13 mouse cellular contexts compared by ENCODE assay signal in the genomic region with DNA sequence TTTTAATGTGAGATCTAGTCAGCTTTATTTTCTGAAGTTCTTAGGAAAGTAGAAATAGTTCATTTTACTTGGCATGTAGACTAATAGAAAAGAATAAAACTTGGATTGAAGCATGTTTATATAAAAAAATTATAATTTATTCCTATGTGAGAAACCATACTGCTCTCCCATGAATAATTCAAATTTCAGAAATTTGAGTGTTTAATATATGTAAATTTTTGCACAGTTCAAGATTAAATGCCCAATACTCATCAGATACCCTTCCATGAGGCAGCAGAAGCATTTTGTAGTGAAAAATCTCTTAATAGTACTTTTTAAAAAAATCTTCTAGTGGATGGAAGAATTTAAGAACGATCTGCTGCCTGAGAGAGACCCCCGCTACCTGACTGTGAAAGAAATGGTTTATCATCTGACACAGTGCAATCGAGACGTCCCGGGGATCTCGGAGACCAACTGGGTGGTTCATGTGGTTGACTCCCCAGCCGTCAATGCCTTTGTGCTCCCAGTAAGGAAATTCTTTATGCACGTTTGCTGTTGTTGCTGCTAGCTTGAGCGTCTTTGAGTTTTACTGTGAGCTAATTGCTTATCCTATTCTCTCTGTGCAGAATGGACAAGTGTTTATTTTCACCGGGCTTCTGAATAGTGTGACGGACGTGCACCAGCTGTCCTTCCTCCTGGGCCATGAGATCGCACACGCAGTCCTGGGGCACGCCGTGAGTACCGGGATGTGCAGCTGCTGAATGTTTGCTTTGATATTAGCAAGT. TPM values are rescaled to one million over a fixed set of nuclear protein-coding genes. Genes with fewer than 3 reads are reported as not detected.
DNase-seq lines count a peak whose midpoint lies in the region; ATAC-seq and TF ChIP-seq lines count a peak whose summit lies in the region.
"Had no signal": no experiment of that assay in that cellular context is flagged by ENCODE, and none has a peak within 500 bp of the region (broad histone marks: within the 10 kb centered on the region; RNA-seq: fewer than 3 reads in every experiment).

No protein-coding gene starts in this region.

- peak overlapping the region; percentile 24; the same call in 1 of the 2 replicates for H3K9ac ChIP-seq in forebrain, embryonic 15.5 days (replicated peaks)
- H3K9ac ChIP-seq in neural tube, embryonic 15.5 days (replicated peaks) = no peak overlapping the region
- H3K9ac ChIP-seq: liver, embryonic 13.5 days had no signal

- peak overlapping the region; percentile 35 for H3K4me2 ChIP-seq in forebrain, embryonic 15.5 days (replicated peaks)
- peak overlapping the region; percentile 44 for H3K4me2 ChIP-seq in neural tube, embryonic 15.5 days
- H3K4me2 ChIP-seq: liver, embryonic 13.5 days had no signal

- 40% methylated on average over 17 of the region's 17 CpGs for whole genome bisulfite sequencing in lung, adult 2 months
- WGBS in forebrain, embryonic 15.5 days = 11% methylated on average over 17 of the region's 17 CpGs
- WGBS in neural tube, embryonic 15.5 days = 13% methylated on average over 17 of the region's 17 CpGs

- H3K36me3 ChIP-seq in forebrain, embryonic 15.5 days = no peaks in the 10 kb centered on the region
- no peaks in the 10 kb centered on the region for H3K36me3 ChIP-seq in neural tube, embryonic 15.5 days

- H3K27me3 ChIP-seq in forebrain, embryonic 15.5 days = no peaks in the 10 kb centered on the region
- H3K27me3 ChIP-seq in neural tube, embryonic 15.5 days (replicated peaks) = no peaks in the 10 kb centered on the region
- H3K27me3 ChIP-seq: liver, embryonic 13.5 days had no signal

- peak; percentile 43 to 44 for DNase-seq in lung, adult 18-20 months
- no peak for DNase-seq in lung, adult 2 months
- DNase-seq in lung, postnatal 14 days = peak; percentile 60
- no peak for DNase-seq in layer of hippocampus, postnatal 25 days (ENCODE audit: extremely low spot score in 1 of 2, low spot score in 1 of 2)
- DNase-seq in adrenal gland, postnatal 4 days (ENCODE audit: low spot score in 2 of 2) = no peak
- DNase-seq in gastrocnemius, postnatal 25 days = no peak
- DNase-seq: layer of hippocampus, adult 9-11 months; liver, embryonic 13.5 days; spleen, adult 18-20 months; thymus, postnatal 25 days had no signal

- no peaks in the 10 kb centered on the region for H3K9me3 ChIP-seq in forebrain, embryonic 15.5 days
- no peaks in the 10 kb centered on the region for H3K9me3 ChIP-seq in neural tube, embryonic 15.5 days (replicated peaks)
- H3K9me3 ChIP-seq: liver, embryonic 13.5 days had no signal

- peak overlapping the region; percentile 66 for H3K27ac ChIP-seq in forebrain, embryonic 15.5 days (replicated peaks)
- no peak overlapping the region for H3K27ac ChIP-seq in neural tube, embryonic 15.5 days (replicated peaks)
- H3K27ac ChIP-seq: liver, embryonic 13.5 days had no signal

- peaks cover 5% of the 10 kb centered on the region for H3K4me1 ChIP-seq in lung, adult 2 months (ENCODE audit: control insufficient read depth, insufficient read depth, low read length)
- H3K4me1 ChIP-seq in forebrain, embryonic 15.5 days = peaks cover 6% of the 10 kb centered on the region; the same call in 1 of the 2 replicates
- H3K4me1 ChIP-seq in neural tube, embryonic 15.5 days = peaks cover 7% of the 10 kb centered on the region
- H3K4me1 ChIP-seq: liver, embryonic 13.5 days had no signal

- TF ChIP-seq POLR2A in lung, adult 2 months (IDR thresholded peaks at IDR 0.05; ENCODE audit: borderline replicate concordance, extremely low read depth, low read depth, low read length) = no peak

- H3K4me3 ChIP-seq in lung, adult 2 months (replicated peaks; ENCODE audit: extremely low read depth, low read depth, low read length) = no peak overlapping the region
- peak overlapping the region; percentile 24 for H3K4me3 ChIP-seq in forebrain, embryonic 15.5 days
- no peak overlapping the region for H3K4me3 ChIP-seq in neural tube, embryonic 15.5 days (replicated peaks)
- H3K4me3 ChIP-seq: liver, embryonic 13.5 days had no signal

- peak; percentile 87 for ATAC-seq in forebrain, embryonic 15.5 days (replicated peaks)
- ATAC-seq in neural tube, embryonic 15.5 days (ENCODE audit: low FRiP score) = no peak

- no peak for TF ChIP-seq CTCF in lung, adult 2 months (IDR thresholded peaks at IDR 0.05; ENCODE audit: insufficient read depth, low read length)

RNA-seq across cellular contexts. Expression of gene Oma1, which starts 11.3 kb away (rescaled TPM):
- polyA plus RNA-seq in lung, adult 2 months (2012; rRNA removed) = 9.1 and 12.2 TPM in 2 replicates
- polyA plus RNA-seq in forebrain, embryonic 15.5 days (2015; fragmentation: Nextera tagmentation; extraction: Ambion mirVana) = 15.3 and 15.5 TPM in 2 replicates
- polyA plus RNA-seq in neural tube, embryonic 15.5 days (2015; fragmentation: Nextera tagmentation; extraction: Ambion mirVana) = 8.4 and 21.5 TPM in 2 replicates
- total RNA-seq in layer of hippocampus, postnatal 25 days (2021) = 1 to 10 TPM; 7.5 to 9.0 TPM
- total RNA-seq in adrenal gland, postnatal 4 days (2021) = 10 to 100 TPM; 14.1 to 17.3 TPM
- 10 to 100 TPM; 20.8 to 25.0 TPM for total RNA-seq in gastrocnemius, postnatal 25 days (2021)

RNA-seq across cellular contexts. Expression of gene 4921539E11Rik, which starts 34.2 kb away (rescaled TPM):
- polyA plus RNA-seq in lung, adult 2 months (2012; rRNA removed) = not detected in 2 replicates
- polyA plus RNA-seq in forebrain, embryonic 15.5 days (2015; fragmentation: Nextera tagmentation; extraction: Ambion mirVana) = not detected in 2 replicates
- not detected in 2 replicates for polyA plus RNA-seq in neural tube, embryonic 15.5 days (2015; fragmentation: Nextera tagmentation; extraction: Ambion mirVana)
- total RNA-seq in layer of hippocampus, postnatal 25 days (2021) = not detected
- not detected for total RNA-seq in adrenal gland, postnatal 4 days (2021)
- not detected for total RNA-seq in gastrocnemius, postnatal 25 days (2021)
- total RNA-seq: common myeloid progenitor, adult 5-6 weeks had no signal
- polyA plus RNA-seq: liver, embryonic 13.5 days had no signal

Comparison
In these comparisons a context has a peak if more than half of its experiments do, and no peak if none do; other contexts are left out.
1. DNase-seq: peak in lung, adult 18-20 months (2 of 2) and lung, postnatal 14 days (single experiment); none in lung, adult 2 months (single experiment), layer of hippocampus, postnatal 25 days (0 of 2), adrenal gland, postnatal 4 days (0 of 2) and gastrocnemius, postnatal 25 days (single experiment).